Mouse (Mus musculus) E14TG2a.4 (cell line): ENCODE results near the gene Cdk2ap1.

Source experiments
- CTCF ChIP-seq: conservative IDR thresholded peaks from 2 replicates; pipeline ENCODE4 v1.5.1; 2014; ENCODE audit warnings: low read length
- NANOG ChIP-seq: IDR thresholded peaks from 2 replicates; pipeline ENCODE4 v1.6.1; 2014; ENCODE audit warnings: borderline replicate concordance, low read length, mixed read lengths
- POU5F1 ChIP-seq: IDR thresholded peaks from 2 replicates; pipeline ENCODE4 v1.6.1; 2014; ENCODE audit warnings: low read length, borderline replicate concordance

DNA sequence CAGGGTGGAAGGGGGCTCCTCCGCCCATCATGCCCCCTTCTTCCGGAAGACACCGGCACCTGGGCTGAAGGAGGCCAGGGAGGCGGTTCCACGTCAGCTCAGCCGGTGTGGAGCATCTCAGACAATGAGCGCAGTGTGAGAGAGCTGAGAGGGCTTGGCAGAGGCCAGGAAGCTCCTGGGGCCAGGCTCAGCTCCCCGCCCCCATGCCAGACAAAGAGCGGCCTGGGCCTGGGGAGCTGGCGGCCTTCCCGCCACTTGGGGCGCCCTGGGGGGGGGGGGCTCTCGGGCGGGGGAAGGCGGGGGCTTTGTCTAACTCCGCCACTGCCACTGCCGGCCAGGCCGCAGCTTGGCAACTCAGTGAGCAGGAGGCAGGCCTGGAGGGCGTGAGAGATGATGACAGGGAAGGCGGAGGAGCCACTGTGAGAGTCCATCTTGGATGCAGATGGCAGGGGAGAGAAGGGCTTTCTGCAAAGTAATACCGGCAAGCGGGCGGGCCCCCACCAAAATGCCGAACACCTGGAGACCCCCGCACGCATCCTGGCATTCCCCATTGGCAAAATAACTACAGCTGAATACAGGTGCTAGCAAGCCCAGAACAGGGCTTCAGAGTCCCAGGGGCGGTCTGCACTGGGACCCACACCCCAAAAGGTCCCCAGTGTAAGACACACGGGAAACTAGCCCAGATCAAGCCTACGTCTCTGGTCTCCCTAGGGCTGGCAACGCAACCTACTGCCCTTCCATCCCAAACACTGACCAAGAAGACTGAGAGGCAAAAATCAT, 10.6 kb downstream of the Cdk2ap1 start:
- TF ChIP-seq CTCF (no peak), NANOG (no peak), POU5F1 (no peak)
